Mouse (Mus musculus) embryonic facial prominence, embryonic 10.5 days (tissue): ENCODE results near the gene Ghr. TPM values are rescaled to one million over a fixed set of nuclear protein-coding genes. Genes with fewer than 3 reads are reported as not detected.

Source experiments
- DNase-seq: peaks from one replicate; pipeline ENCODE4 v3.0.0-alpha.2; 2017; ENCODE audit warnings: low spot score
- H3K27ac ChIP-seq: fragments of 300-500 bp; sonication (generic); replicated peaks from 2 replicates; pipeline ENCODE4 v1.5.1; 2016; ENCODE audit warnings: mild to moderate bottlenecking
- H3K27me3 ChIP-seq: fragments of 300-500 bp; sonication (generic); replicated peaks from 2 replicates; pipeline ENCODE4 v1.6.1; 2016; ENCODE audit warnings: low read depth, mild to moderate bottlenecking; ENCODE audit not compliant: poor library complexity, severe bottlenecking
- H3K36me3 ChIP-seq: fragments of 300-500 bp; sonication (generic); replicated peaks from 2 replicates; pipeline ENCODE4 v1.6.1; 2016; ENCODE audit warnings: mild to moderate bottlenecking, moderate library complexity
- H3K4me1 ChIP-seq: fragments of 300-500 bp; sonication (generic); 2 replicates; pipeline ENCODE4 v1.6.1; 2016
- H3K4me3 ChIP-seq: fragments of 300-500 bp; sonication (generic); 2 replicates; pipeline ENCODE4 v1.5.1; 2016; ENCODE audit warnings: mild to moderate bottlenecking, moderate library complexity
- H3K9me3 ChIP-seq: fragments of 300-500 bp; sonication (generic); 2 replicates; pipeline ENCODE4 v1.6.1; 2016; ENCODE audit warnings: mild to moderate bottlenecking
- WGBS: fragments of 180-500 bp; shearing (Covaris S2); methylation state at CpG from one replicate; pipeline ENCODE4 v1.1.7; 2016; 5-methylcytosine and 5-hydroxymethylcytosine counted together
- polyA plus RNA-seq: library from polyadenylated mRNA; unstranded; fragments of >200 nt; fragmentation: Nextera tagmentation; extraction: Ambion mirVana; gene quantifications from 2 replicates; pipeline ENCODE4 v1.2.1, GENCODE M21; 2016

Ghr gene
- polyA plus RNA-seq, 1 experiment from 2014 or later, result 12.7 TPM

GRCm38 (mm10) chr15:3395700-3396099 lies 187.6 kb downstream of the Ghr start:
- WGBS, result 79% methylated on average over 3 of the region's 3 CpGs
- peaks cover 14% of the 10 kb centered on the region for H3K4me1 ChIP-seq
- H3K27ac ChIP-seq, result no peak overlapping the region
- DNase-seq, result no peak
- H3K36me3 ChIP-seq, result no peaks in the 10 kb centered on the region
- no peaks in the 10 kb centered on the region for H3K9me3 ChIP-seq
- no peaks in the 10 kb centered on the region for H3K27me3 ChIP-seq
- no peak overlapping the region for H3K4me3 ChIP-seq

GRCm38 (mm10) chr15:3390722-3391121 lies 192.6 kb downstream of the Ghr start:
- Histone ChIP-seq H3K36me3 (no peaks in the 10 kb centered on the region), H3K4me1 (peaks cover 5% of the 10 kb centered on the region; the same call in 1 of the 2 replicates), H3K9me3 (no peaks in the 10 kb centered on the region), H3K27ac (no peak overlapping the region), H3K27me3 (no peaks in the 10 kb centered on the region), H3K4me3 (no peak overlapping the region)
- no peak for DNase-seq

GRCm38 (mm10) chr15:3389011-3389410 lies 194.3 kb downstream of the Ghr start:
- no peak for DNase-seq
- peaks cover 5% of the 10 kb centered on the region; the same call in 1 of the 2 replicates for H3K4me1 ChIP-seq
- H3K4me3 ChIP-seq, result no peak overlapping the region
- no peak overlapping the region for H3K27ac ChIP-seq
- H3K27me3 ChIP-seq, result no peaks in the 10 kb centered on the region
- no peaks in the 10 kb centered on the region for H3K36me3 ChIP-seq
- H3K9me3 ChIP-seq, result no peaks in the 10 kb centered on the region

- H3K4me1 ChIP-seq, result peaks cover 5% of the 10 kb centered on the region; the same call in 1 of the 2 replicates
- DNase-seq, result no peak
- H3K9me3 ChIP-seq, result no peaks in the 10 kb centered on the region
- H3K36me3 ChIP-seq, result no peaks in the 10 kb centered on the region
- no peak overlapping the region for H3K27ac ChIP-seq
- H3K27me3 ChIP-seq, result no peaks in the 10 kb centered on the region
- WGBS, result 54% methylated on average over 2 of the region's 2 CpGs
- H3K4me3 ChIP-seq, result no peak overlapping the region
Measured at GRCm38 (mm10) chr15:3388485-3388884, 194.8 kb downstream of the Ghr start.

- Histone ChIP-seq H3K4me3 (no peak overlapping the region), H3K9me3 (no peaks in the 10 kb centered on the region), H3K36me3 (no peaks in the 10 kb centered on the region), H3K4me1 (no peaks in the 10 kb centered on the region; the same call in 1 of the 2 replicates), H3K27ac (no peak overlapping the region), H3K27me3 (no peaks in the 10 kb centered on the region)
- DNase-seq, result no peak
- WGBS, result 61% methylated on average over 2 of the region's 2 CpGs
Measured at GRCm38 (mm10) chr15:3383788-3384187, 199.5 kb downstream of the Ghr start.

- Histone ChIP-seq H3K4me1 (no peaks in the 10 kb centered on the region; the same call in 1 of the 2 replicates), H3K27me3 (no peaks in the 10 kb centered on the region), H3K9me3 (no peaks in the 10 kb centered on the region), H3K27ac (no peak overlapping the region), H3K36me3 (no peaks in the 10 kb centered on the region), H3K4me3 (no peak overlapping the region)
- DNase-seq, result no peak
- 65% methylated on average over 6 of the region's 6 CpGs for WGBS
Measured at GRCm38 (mm10) chr15:3381413-3381812, 201.9 kb downstream of the Ghr start.

- WGBS, result 71% methylated on average over 2 of the region's 2 CpGs
- Histone ChIP-seq H3K4me3 (no peak overlapping the region), H3K27me3 (no peaks in the 10 kb centered on the region), H3K9me3 (peaks cover 16% of the 10 kb centered on the region; the same call in 1 of the 2 replicates), H3K4me1 (no peaks in the 10 kb centered on the region), H3K36me3 (no peaks in the 10 kb centered on the region), H3K27ac (no peak overlapping the region)
- DNase-seq, result no peak
Measured at GRCm38 (mm10) chr15:3368261-3368832, 214.9 kb downstream of the Ghr start.

GRCm38 (mm10) chr15:3356073-3356766 lies 227.1 kb downstream of the Ghr start:
- Histone ChIP-seq H3K4me3 (no peak overlapping the region), H3K27me3 (no peaks in the 10 kb centered on the region), H3K9me3 (peaks cover 2% of the 10 kb centered on the region; the same call in 1 of the 2 replicates), H3K36me3 (no peaks in the 10 kb centered on the region), H3K4me1 (no peaks in the 10 kb centered on the region), H3K27ac (no peak overlapping the region)
- WGBS, result 65% methylated on average over 4 of the region's 4 CpGs
- DNase-seq, result no peak

- H3K4me1 ChIP-seq, result no peaks in the 10 kb centered on the region
- H3K27me3 ChIP-seq, result no peaks in the 10 kb centered on the region
- H3K27ac ChIP-seq, result no peak overlapping the region
- H3K36me3 ChIP-seq, result no peaks in the 10 kb centered on the region
- WGBS, result 80% methylated on average over 2 of the region's 2 CpGs
- no peak for DNase-seq
- no peak overlapping the region for H3K4me3 ChIP-seq
- no peaks in the 10 kb centered on the region for H3K9me3 ChIP-seq
Measured at GRCm38 (mm10) chr15:3353696-3354095, 229.6 kb downstream of the Ghr start.

GRCm38 (mm10) chr15:3349306-3350064 lies 233.8 kb downstream of the Ghr start:
- no peak overlapping the region for H3K4me3 ChIP-seq

GRCm38 (mm10) chr15:3346682-3347081 lies 236.6 kb downstream of the Ghr start:
- H3K27me3 ChIP-seq, result no peaks in the 10 kb centered on the region
- H3K4me3 ChIP-seq, result no peak overlapping the region
- WGBS, result 80% methylated on average over 3 of the region's 3 CpGs
- H3K9me3 ChIP-seq, result no peaks in the 10 kb centered on the region
- no peaks in the 10 kb centered on the region for H3K36me3 ChIP-seq
- H3K27ac ChIP-seq, result no peak overlapping the region
- H3K4me1 ChIP-seq, result no peaks in the 10 kb centered on the region
- no peak for DNase-seq

More at GRCm38 (mm10) chr15:3349306-3350064, 233.8 kb downstream of the Ghr start:
- WGBS, result 75% methylated on average over 6 of the region's 6 CpGs
- no peak for DNase-seq
- Histone ChIP-seq H3K4me1 (no peaks in the 10 kb centered on the region), H3K36me3 (no peaks in the 10 kb centered on the region), H3K9me3 (no peaks in the 10 kb centered on the region), H3K27me3 (no peaks in the 10 kb centered on the region), H3K27ac (no peak overlapping the region)

GRCm38 (mm10) chr15:3344555-3344954 lies 238.7 kb downstream of the Ghr start:
- Histone ChIP-seq H3K9me3 (no peaks in the 10 kb centered on the region), H3K27ac (no peak overlapping the region), H3K4me3 (no peak overlapping the region), H3K36me3 (no peaks in the 10 kb centered on the region), H3K27me3 (no peaks in the 10 kb centered on the region), H3K4me1 (no peaks in the 10 kb centered on the region)
- WGBS, result 90% methylated on average over 4 of the region's 4 CpGs
- DNase-seq, result no peak
